Mouse (Mus musculus) brain, adult 2 months (tissue): ENCODE results near the gene Abhd13.
A peak's percentile ranks its signal among the peaks of the same experiment; 100 is the strongest.

ENCODE experiments used
- DNase-seq: peaks from one replicate; pipeline ENCODE4 v3.0.0; 2011; ENCODE audit warnings: low read depth, low spot score

Abhd13 gene

GRCm38 (mm10) chr8:9977573-9978314 is at the start of gene Abhd13, which contains the start of gene Lig4:
Abhd13 (plus strand) TSS chr8:9977707.
Lig4 (minus strand) TSS chr8:9977686.
- DNase-seq: peak; percentile 99

GRCm38 (mm10) chr8:9929746-9930445 is 47.6 kb upstream of the Abhd13 start:
- DNase-seq: peak; percentile 89

DNA sequence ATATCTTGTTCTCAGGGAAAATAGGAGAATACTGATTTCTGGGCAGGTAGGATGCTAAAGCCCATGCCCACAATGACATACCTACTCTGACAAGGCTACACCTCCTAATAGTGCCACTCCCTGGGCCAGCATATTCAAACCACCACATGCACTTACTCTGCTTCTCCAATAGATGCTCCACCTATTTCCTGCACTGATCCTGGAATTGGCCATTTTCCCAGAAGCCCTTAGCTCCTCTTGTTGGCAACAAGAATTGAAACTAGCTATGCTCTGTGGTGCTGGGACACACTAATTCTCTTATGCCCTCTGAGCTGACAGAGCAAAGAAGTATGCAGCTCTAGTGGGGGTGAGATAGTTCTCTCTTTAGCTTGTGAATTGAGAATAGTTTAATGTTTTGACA is 44.8 kb upstream of the Abhd13 start:
- DNase-seq: peak; percentile 23

GRCm38 (mm10) chr8:9934891-9935565 is 42.5 kb upstream of the Abhd13 start:
- peak; percentile 68 for DNase-seq

GRCm38 (mm10) chr8:9935574-9935973 is 41.9 kb upstream of the Abhd13 start:
- DNase-seq: no peak

- DNase-seq: peak; percentile 55
Measured at GRCm38 (mm10) chr8:9949134-9949890, 28.2 kb upstream of the Abhd13 start.

DNA sequence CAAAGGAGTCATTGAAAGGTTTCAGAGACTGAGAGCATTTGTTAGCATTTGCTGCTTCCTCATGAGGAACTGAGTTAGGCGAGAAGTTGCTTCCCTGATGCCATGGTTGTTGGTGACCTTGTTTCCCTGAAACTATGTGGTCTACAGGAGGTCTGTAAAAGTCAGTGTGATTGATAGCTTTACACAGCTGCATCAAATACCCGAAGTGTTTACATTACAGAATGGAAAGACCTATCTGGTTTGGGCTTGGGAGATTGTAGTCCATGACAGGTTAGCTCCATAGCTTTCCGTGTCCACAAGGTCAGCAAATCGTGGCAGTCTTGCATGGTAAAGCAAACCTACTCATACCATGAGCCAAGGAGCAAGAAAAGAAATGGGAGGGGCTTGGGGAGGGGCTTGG is 19.2 kb upstream of the Abhd13 start:
- no peak for DNase-seq

DNA sequence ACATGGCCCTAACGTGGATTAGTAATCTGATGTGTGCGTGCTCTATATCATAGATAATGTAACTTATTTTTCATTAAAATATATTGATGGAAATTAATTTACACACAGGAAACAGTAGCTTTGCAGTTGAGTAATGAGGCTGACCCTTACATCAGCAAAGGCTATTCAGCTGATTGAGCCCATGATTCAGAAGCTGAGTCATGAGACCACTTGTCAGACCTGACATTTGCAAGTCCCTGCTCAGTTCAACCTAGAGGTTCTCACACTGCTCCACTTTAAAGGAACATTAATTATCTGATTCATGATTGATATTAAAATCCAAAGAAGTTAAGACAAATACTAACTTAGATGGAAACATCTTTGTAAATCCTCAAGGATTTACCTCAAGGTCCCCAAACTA is 17.6 kb upstream of the Abhd13 start:
- DNase-seq: no peak

- DNase-seq: no peak
Measured at GRCm38 (mm10) chr8:9971866-9972265, 5.6 kb upstream of the Abhd13 start.

GRCm38 (mm10) chr8:9975276-9975675 is 2.2 kb upstream of the Abhd13 start:
- no peak for DNase-seq

- DNase-seq: peak; percentile 99
Measured at GRCm38 (mm10) chr8:9975898-9976611, 1.5 kb upstream of the Abhd13 start.

GRCm38 (mm10) chr8:9977016-9977415 is 491 bp upstream of the Abhd13 start:
- DNase-seq: no peak

DNA sequence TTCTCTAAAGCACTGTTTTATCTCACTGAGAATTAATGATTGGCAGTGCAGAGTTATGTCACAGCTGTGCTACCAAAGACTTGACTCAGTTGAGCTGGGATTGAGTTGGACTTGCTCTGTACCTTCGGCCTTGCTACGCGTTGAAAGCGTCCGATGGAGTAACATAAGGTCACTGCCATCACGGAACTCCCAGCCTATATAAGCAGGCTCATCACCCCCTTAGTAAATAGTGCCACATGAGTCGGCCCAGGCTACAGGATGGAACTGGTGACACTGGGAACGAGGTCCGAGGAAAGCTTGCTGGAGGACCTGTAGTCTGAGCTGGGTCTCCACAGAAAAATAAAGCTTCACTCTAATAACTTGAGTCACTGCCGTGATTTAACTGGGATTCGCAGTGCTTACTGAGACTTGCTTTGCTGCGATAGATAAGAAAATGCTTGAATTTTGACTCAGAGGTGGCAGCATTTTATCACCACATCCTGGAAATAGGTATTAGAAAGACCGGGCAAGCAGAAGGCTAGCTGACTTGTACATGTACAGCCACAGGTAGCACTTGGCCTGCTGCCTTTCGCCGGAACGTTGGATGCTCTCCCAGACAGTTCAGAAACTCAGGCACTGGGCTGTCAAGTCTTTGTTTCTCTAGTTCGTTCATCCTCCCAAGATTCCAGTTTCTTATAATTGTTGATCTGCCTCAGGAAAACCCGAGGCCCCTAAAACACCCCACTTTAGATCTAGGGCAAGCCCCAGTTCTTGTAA is 1.1 kb downstream of the Abhd13 start:
- DNase-seq: peak; percentile 37

DNA sequence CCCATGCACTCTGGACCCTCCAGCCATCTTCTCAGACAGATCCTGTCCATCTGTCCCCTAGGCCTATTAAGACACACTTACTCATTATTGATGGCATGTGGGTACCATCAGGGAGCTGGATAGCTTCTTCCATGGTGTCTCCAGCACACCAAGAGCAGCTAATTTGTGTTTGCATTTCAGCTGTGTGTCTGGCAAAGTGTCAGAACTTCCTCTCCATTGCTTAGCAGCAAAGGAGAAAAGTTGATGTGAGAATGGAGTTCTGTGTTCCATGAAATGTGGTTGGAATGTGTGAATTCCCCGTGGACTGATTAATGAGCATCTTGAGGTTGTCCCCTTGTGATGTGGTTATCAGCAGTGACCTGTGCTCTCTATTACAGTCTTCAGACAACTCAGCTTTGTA is 2.2 kb downstream of the Abhd13 start:
- DNase-seq: no peak

DNA sequence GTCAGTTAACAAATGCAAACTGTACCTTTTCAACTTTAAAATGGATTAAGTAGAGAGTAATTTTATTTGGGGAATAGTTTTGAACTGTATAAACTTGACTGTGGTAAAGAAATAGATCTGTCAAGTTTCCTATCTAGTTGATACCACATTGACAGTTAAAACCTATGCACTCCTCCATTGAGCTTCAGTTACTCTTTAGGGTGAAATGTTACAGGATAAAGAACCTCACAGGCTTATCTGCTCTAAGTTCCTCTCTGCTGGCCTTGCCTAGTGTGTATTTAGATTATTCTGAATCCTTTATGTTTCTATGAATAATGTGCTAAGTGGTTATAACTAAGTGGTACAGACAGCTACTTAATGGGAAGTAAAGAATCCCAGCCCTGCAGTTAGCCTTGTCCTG is 2.7 kb downstream of the Abhd13 start:
- DNase-seq: no peak

GRCm38 (mm10) chr8:10004115-10004514 is 26.6 kb downstream of the Abhd13 start:
- DNase-seq: peak; percentile 34

GRCm38 (mm10) chr8:10006156-10006985 is 28.9 kb downstream of the Abhd13 start, which contains the start of gene Tnfsf13b:
Tnfsf13b (plus strand) TSS chr8:10006467.
- DNase-seq: peak; percentile 28

DNA sequence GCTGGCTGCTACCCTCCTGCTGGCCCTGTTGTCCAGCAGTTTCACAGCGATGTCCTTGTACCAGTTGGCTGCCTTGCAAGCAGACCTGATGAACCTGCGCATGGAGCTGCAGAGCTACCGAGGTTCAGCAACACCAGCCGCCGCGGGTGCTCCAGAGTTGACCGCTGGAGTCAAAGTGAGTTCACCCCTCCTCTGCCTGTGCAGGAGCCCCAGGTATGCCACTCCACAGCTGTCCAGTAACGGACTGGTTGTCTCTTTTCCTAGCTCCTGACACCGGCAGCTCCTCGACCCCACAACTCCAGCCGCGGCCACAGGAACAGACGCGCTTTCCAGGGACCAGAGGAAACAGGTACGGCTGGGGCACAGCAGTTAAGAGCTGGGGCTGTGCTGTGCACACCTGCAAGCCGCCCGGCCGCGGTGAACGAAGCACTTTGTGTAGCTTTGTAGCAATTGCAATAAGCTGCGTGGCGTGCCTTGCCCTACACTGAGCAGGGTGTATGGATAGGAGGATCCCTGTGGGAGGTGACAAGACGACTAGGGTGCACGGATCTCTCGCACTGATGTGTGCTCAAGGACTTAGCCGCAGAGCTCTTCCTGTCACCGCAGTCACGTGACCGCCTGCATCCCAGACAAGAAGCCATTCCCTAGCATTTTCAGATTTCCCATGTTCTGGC is 29.6 kb downstream of the Abhd13 start:
- peak; percentile 83 for DNase-seq

DNA sequence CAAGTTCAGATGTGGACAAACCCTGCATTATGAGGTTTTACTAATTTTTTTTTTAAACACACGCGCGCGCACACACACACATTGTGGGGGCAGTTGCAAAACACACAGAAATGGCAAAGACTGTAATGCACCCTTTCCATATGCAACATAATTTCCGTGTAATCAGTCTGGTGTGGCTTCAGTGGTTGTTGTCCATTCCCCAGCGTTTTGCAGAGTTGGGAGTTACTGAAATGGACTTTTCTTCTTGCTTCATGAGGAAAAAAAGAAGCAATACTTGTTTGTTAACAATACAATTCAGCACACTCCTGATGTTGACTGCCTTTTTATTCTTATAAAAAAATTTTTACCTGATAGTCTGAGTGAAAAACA is 30.1 kb downstream of the Abhd13 start:
- DNase-seq: no peak
